ENCODE assay signal across 23 mouse cellular contexts in the genomic region with DNA sequence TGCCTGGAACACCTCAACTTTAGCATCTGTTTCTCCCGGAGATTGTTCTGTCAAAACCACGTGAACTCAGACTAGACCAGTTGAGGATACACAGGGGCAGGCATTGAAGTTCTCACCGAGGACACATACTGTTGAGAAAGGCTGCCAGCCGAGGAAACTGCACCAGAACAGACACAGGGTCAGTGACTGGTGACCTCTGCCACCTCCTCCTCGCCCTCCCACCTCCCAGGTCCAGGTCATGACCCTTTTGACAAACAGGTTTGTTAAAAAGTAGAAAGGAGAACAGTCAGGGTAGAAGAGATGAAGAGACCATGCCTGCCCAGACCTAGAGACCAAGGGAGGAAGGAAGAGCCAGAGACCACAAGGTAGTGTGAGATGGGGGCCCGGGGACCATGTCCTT. TPM values are rescaled to one million over a fixed set of nuclear protein-coding genes. Genes with fewer than 3 reads are reported as not detected.
A peak's percentile ranks its signal among the peaks of the same experiment; 100 is the strongest.
DNase-seq lines count a peak whose midpoint lies in the region; ATAC-seq and TF ChIP-seq lines count a peak whose summit lies in the region.
"Had no signal": no experiment of that assay in that cellular context is flagged by ENCODE, and none has a peak within 500 bp of the region (broad histone marks: within the 10 kb centered on the region; RNA-seq: fewer than 3 reads in every experiment).

No protein-coding gene starts in this region.

- 39% methylated on average over 6 of the region's 6 CpGs for WGBS in midbrain, embryonic 11.5 days
- WGBS in midbrain, embryonic 13.5 days: 50% methylated on average over 6 of the region's 6 CpGs
- 30% methylated on average over 6 of the region's 6 CpGs for WGBS in liver, embryonic 14.5 days (ENCODE audit: insufficient replicate concordance)
- WGBS in liver, postnatal 0 days (ENCODE audit: insufficient replicate concordance): 34% methylated on average over 6 of the region's 6 CpGs

- H3K4me3 ChIP-seq in midbrain, embryonic 11.5 days (ENCODE audit: low read depth, low read length): no peak overlapping the region
- H3K4me3 ChIP-seq in midbrain, embryonic 13.5 days (replicated peaks): no peak overlapping the region
- no peak overlapping the region for H3K4me3 ChIP-seq in liver, embryonic 14.5 days (ENCODE audit: insufficient read depth in 1 of 2, low read depth in 2 of 2, low read length in 2 of 2)
- no peak overlapping the region for H3K4me3 ChIP-seq in liver, postnatal 0 days (ENCODE audit: low read depth, low read length)
- H3K4me3 ChIP-seq: forebrain, embryonic 10.5 days; forebrain, embryonic 13.5 days; hindbrain, embryonic 12.5 days; hindbrain, embryonic 15.5 days had no signal

- H3K27ac ChIP-seq in midbrain, embryonic 11.5 days (ENCODE audit: low read depth, low read length): no peak overlapping the region
- H3K27ac ChIP-seq in midbrain, embryonic 13.5 days: no peak overlapping the region
- no peak overlapping the region for H3K27ac ChIP-seq in liver, embryonic 14.5 days
- no peak overlapping the region for H3K27ac ChIP-seq in liver, postnatal 0 days (ENCODE audit: low read depth)
- H3K27ac ChIP-seq: forebrain, embryonic 10.5 days; forebrain, embryonic 13.5 days; hindbrain, embryonic 12.5 days; hindbrain, embryonic 15.5 days had no signal

- H3K36me3 ChIP-seq in midbrain, embryonic 11.5 days (ENCODE audit: control insufficient read depth, insufficient read depth, low read length): no peaks in the 10 kb centered on the region
- no peaks in the 10 kb centered on the region for H3K36me3 ChIP-seq in midbrain, embryonic 13.5 days
- no peaks in the 10 kb centered on the region for H3K36me3 ChIP-seq in liver, embryonic 14.5 days (replicated peaks; ENCODE audit: control insufficient read depth, insufficient read depth, low read depth)
- H3K36me3 ChIP-seq in liver, postnatal 0 days (replicated peaks; ENCODE audit: insufficient read depth, low read length): peaks cover 8% of the 10 kb centered on the region; the same call in 1 of the 2 replicates
- H3K36me3 ChIP-seq: forebrain, embryonic 10.5 days; G1E; hindbrain, embryonic 12.5 days had no signal

- no peaks in the 10 kb centered on the region for H3K4me1 ChIP-seq in midbrain, embryonic 11.5 days (ENCODE audit: control insufficient read depth, insufficient read depth, low read length)
- 0 out of 2 replicates have a peak, but pooled peaks cover 3% of the 10 kb centered on the region for H3K4me1 ChIP-seq in midbrain, embryonic 13.5 days (replicated peaks)
- H3K4me1 ChIP-seq in liver, embryonic 14.5 days (replicated peaks; ENCODE audit: control insufficient read depth in 2 of 2, insufficient read depth in 2 of 2, low read length in 1 of 2): no peaks in the 10 kb centered on the region; a peak in 1 of 4 replicates
- H3K4me1 ChIP-seq in liver, postnatal 0 days (ENCODE audit: insufficient read depth): peaks cover 8% of the 10 kb centered on the region; the same call in 1 of the 2 replicates
- H3K4me1 ChIP-seq: hindbrain, embryonic 15.5 days had no signal

- no peaks in the 10 kb centered on the region for H3K9me3 ChIP-seq in midbrain, embryonic 11.5 days (ENCODE audit: control insufficient read depth, low read length)
- H3K9me3 ChIP-seq in midbrain, embryonic 13.5 days: no peaks in the 10 kb centered on the region
- H3K9me3 ChIP-seq in liver, embryonic 14.5 days (ENCODE audit: control insufficient read depth, low read length): no peaks in the 10 kb centered on the region
- no peaks in the 10 kb centered on the region for H3K9me3 ChIP-seq in liver, postnatal 0 days (ENCODE audit: low read length)
- H3K9me3 ChIP-seq: forebrain, embryonic 10.5 days; forebrain, embryonic 13.5 days; G1E; hindbrain, embryonic 12.5 days; hindbrain, embryonic 15.5 days had no signal

- ATAC-seq in midbrain, embryonic 11.5 days (ENCODE audit: low FRiP score): no peak
- ATAC-seq in midbrain, embryonic 13.5 days: no peak
- peak; percentile 48 for ATAC-seq in liver, embryonic 14.5 days (ENCODE audit: insufficient read depth)
- ATAC-seq in liver, postnatal 0 days: peak; percentile 6; the same call in 1 of the 2 replicates
- ATAC-seq: forebrain, embryonic 13.5 days; forebrain, embryonic 16.5 days; Patski had no signal

- TF ChIP-seq CTCF in liver, embryonic 14.5 days (IDR thresholded peaks at IDR 0.05; ENCODE audit: low read depth): no peak
- TF ChIP-seq CTCF in liver, postnatal 0 days (IDR thresholded peaks at IDR 0.05; ENCODE audit: low read depth): no peak

- no peak for TF ChIP-seq EP300 in liver, embryonic 14.5 days (IDR thresholded peaks at IDR 0.05; ENCODE audit: low read depth)
- TF ChIP-seq EP300 in liver, postnatal 0 days (IDR thresholded peaks at IDR 0.05; ENCODE audit: low read depth): no peak

- peak; percentile 68 for DNase-seq in midbrain, embryonic 11.5 days (ENCODE audit: low spot score, missing footprints)
- no peak for DNase-seq in liver, embryonic 14.5 days (ENCODE audit: low read depth in 3 of 3, low spot score in 3 of 3)
- no peak for DNase-seq in liver, postnatal 0 days
- DNase-seq in cerebellum, adult 18-20 months: no peak
- no peak for DNase-seq in cerebellum, adult 9-10 months
- DNase-seq: adrenal gland, postnatal 10 days; adrenal gland, postnatal 36 days; B cell, adult 2 months; cerebellum, adult 2 months; cerebellum, postnatal 10 days; cerebellum, postnatal 36 days; gastrocnemius, postnatal 14 days; heart, adult 11 months had no signal

- no peaks in the 10 kb centered on the region for H3K27me3 ChIP-seq in midbrain, embryonic 11.5 days (ENCODE audit: control insufficient read depth, insufficient read depth, low read length)
- peaks cover 14% of the 10 kb centered on the region; the same call in 1 of the 2 replicates for H3K27me3 ChIP-seq in midbrain, embryonic 13.5 days
- H3K27me3 ChIP-seq in liver, embryonic 14.5 days (ENCODE audit: control insufficient read depth, insufficient read depth, low read length): no peaks in the 10 kb centered on the region
- no peaks in the 10 kb centered on the region for H3K27me3 ChIP-seq in liver, postnatal 0 days (ENCODE audit: insufficient read depth, low read length)
- H3K27me3 ChIP-seq: CH12.LX; forebrain, embryonic 13.5 days; Patski had no signal

- no peak overlapping the region for H3K4me2 ChIP-seq in midbrain, embryonic 11.5 days
- H3K4me2 ChIP-seq in midbrain, embryonic 13.5 days (replicated peaks): no peak overlapping the region
- no peak overlapping the region for H3K4me2 ChIP-seq in liver, embryonic 14.5 days (ENCODE audit: low read depth)
- H3K4me2 ChIP-seq in liver, postnatal 0 days (ENCODE audit: low read depth, low read length): no peak overlapping the region
- H3K4me2 ChIP-seq: forebrain, embryonic 13.5 days; heart, embryonic 11.5 days; hindbrain, embryonic 12.5 days; hindbrain, embryonic 15.5 days had no signal

- no peak overlapping the region for H3K9ac ChIP-seq in midbrain, embryonic 11.5 days (ENCODE audit: low read length)
- H3K9ac ChIP-seq in midbrain, embryonic 13.5 days (replicated peaks): no peak overlapping the region
- no peak overlapping the region for H3K9ac ChIP-seq in liver, embryonic 14.5 days (replicated peaks)
- no peak overlapping the region for H3K9ac ChIP-seq in liver, postnatal 0 days (replicated peaks)
- H3K9ac ChIP-seq: forebrain, embryonic 13.5 days; hindbrain, embryonic 12.5 days; hindbrain, embryonic 15.5 days had no signal

RNA-seq across cellular contexts. Expression of gene Faah, which starts 17.1 kb away (rescaled TPM):
- 1.8 TPM in 2 replicates for polyA plus RNA-seq in midbrain, embryonic 11.5 days (2014; fragmentation: Nextera tagmentation; extraction: Ambion mirVana)
- 9.5 and 11.3 TPM in 2 replicates for polyA plus RNA-seq in midbrain, embryonic 13.5 days (2015; fragmentation: Nextera tagmentation; extraction: Ambion mirVana)
- polyA plus RNA-seq in liver, embryonic 14.5 days (2012; rRNA removed): 4.0 and 4.1 TPM in 2 replicates
- polyA plus RNA-seq in liver, embryonic 14.5 days (2014; fragmentation: Nextera tagmentation; extraction: Ambion mirVana): 3.8 and 5.4 TPM in 2 replicates
- 31.4 and 34.2 TPM in 2 replicates for polyA plus RNA-seq in liver, postnatal 0 days (2015; fragmentation: Nextera tagmentation; extraction: Ambion mirVana)

RNA-seq across cellular contexts. Expression of gene Nsun4, which starts 53.0 kb away (rescaled TPM):
- 22.2 and 24.7 TPM in 2 replicates for polyA plus RNA-seq in midbrain, embryonic 11.5 days (2014; fragmentation: Nextera tagmentation; extraction: Ambion mirVana)
- 17.5 and 17.9 TPM in 2 replicates for polyA plus RNA-seq in midbrain, embryonic 13.5 days (2015; fragmentation: Nextera tagmentation; extraction: Ambion mirVana)
- 3.7 and 4.4 TPM in 2 replicates for polyA plus RNA-seq in liver, embryonic 14.5 days (2012; rRNA removed)
- 7.0 and 8.6 TPM in 2 replicates for polyA plus RNA-seq in liver, embryonic 14.5 days (2014; fragmentation: Nextera tagmentation; extraction: Ambion mirVana)
- polyA plus RNA-seq in liver, postnatal 0 days (2015; fragmentation: Nextera tagmentation; extraction: Ambion mirVana): 8.4 and 8.7 TPM in 2 replicates

Comparison
In these comparisons a context has a peak if more than half of its experiments do, and no peak if none do; other contexts are left out.
1. ATAC-seq: peak in liver, embryonic 14.5 days (single experiment) and liver, postnatal 0 days (single experiment); none in midbrain, embryonic 11.5 days (single experiment) and midbrain, embryonic 13.5 days (single experiment).